Mouse (Mus musculus) lung, postnatal 36 days (tissue): ENCODE results near the gene Arhgap30.

Experiments
- DNase-seq: peaks from one replicate; pipeline ENCODE4 v3.0.0; 2022; ENCODE audit warnings: mixed read lengths

Arhgap30 gene

GRCm38 (mm10) chr1:171378298-171378697, 10.5 kb upstream of the Arhgap30 start:
- DNase-seq: no peak

GRCm38 (mm10) chr1:171379935-171380599, 8.7 kb upstream of the Arhgap30 start:
- DNase-seq: peak; percentile 91

- no peak for DNase-seq
Observed at GRCm38 (mm10) chr1:171382096-171382620, 6.6 kb upstream of the Arhgap30 start.

GRCm38 (mm10) chr1:171384361-171384760, 4.4 kb upstream of the Arhgap30 start:
- no peak for DNase-seq

- DNase-seq: no peak
Observed at GRCm38 (mm10) chr1:171385171-171385570, 3.6 kb upstream of the Arhgap30 start.

GRCm38 (mm10) chr1:171387099-171387498, 1.7 kb upstream of the Arhgap30 start:
- peak; percentile 34 for DNase-seq

- DNase-seq: peak; percentile 77
Observed at GRCm38 (mm10) chr1:171390101-171390500, 1.3 kb downstream of the Arhgap30 start.

GRCm38 (mm10) chr1:171401821-171402220, 13.1 kb downstream of the Arhgap30 start:
- DNase-seq: no peak

- DNase-seq: no peak
Observed at GRCm38 (mm10) chr1:171402991-171403390, 14.2 kb downstream of the Arhgap30 start.

- DNase-seq: no peak
Observed at GRCm38 (mm10) chr1:171407263-171407662, 18.5 kb downstream of the Arhgap30 start.

- no peak for DNase-seq
Observed at GRCm38 (mm10) chr1:171410231-171410630, 21.5 kb downstream of the Arhgap30 start.

- DNase-seq: peak; percentile 96
Observed at GRCm38 (mm10) chr1:171410947-171411484, 22.3 kb downstream of the Arhgap30 start, which contains the start of gene Usf1. TSS of gene Usf1 (plus strand) at chr1:171411313.

- no peak for DNase-seq
Observed at GRCm38 (mm10) chr1:171411492-171411941, 22.8 kb downstream of the Arhgap30 start.

- peak; percentile 57 for DNase-seq
Observed at GRCm38 (mm10) chr1:171412001-171412441, 23.3 kb downstream of the Arhgap30 start.

GRCm38 (mm10) chr1:171412446-171412845, 23.7 kb downstream of the Arhgap30 start:
- DNase-seq: peak; percentile 43

GRCm38 (mm10) chr1:171413608-171414007, 24.9 kb downstream of the Arhgap30 start:
- DNase-seq: no peak

- no peak for DNase-seq
Observed at GRCm38 (mm10) chr1:171418660-171419059, 29.9 kb downstream of the Arhgap30 start, which contains the start of gene Tstd1. TSS of gene Tstd1 (plus strand) at chr1:171418872.

GRCm38 (mm10) chr1:171419291-171419882, 30.6 kb downstream of the Arhgap30 start:
- peak; percentile 42 for DNase-seq

GRCm38 (mm10) chr1:171419905-171420304, 31.2 kb downstream of the Arhgap30 start:
- no peak for DNase-seq

GRCm38 (mm10) chr1:171422504-171423095, 33.8 kb downstream of the Arhgap30 start:
- peak; percentile 59 for DNase-seq

GRCm38 (mm10) chr1:171424638-171425037, 35.9 kb downstream of the Arhgap30 start:
- no peak for DNase-seq

- DNase-seq: peak; percentile 56
Observed at GRCm38 (mm10) chr1:171425126-171425525, 36.4 kb downstream of the Arhgap30 start.

- DNase-seq: no peak
Observed at GRCm38 (mm10) chr1:171432158-171432557, 43.4 kb downstream of the Arhgap30 start.
